Mouse (Mus musculus) spleen, adult 2 months (tissue): ENCODE results near the gene Prr5l.

ENCODE experiments used
- CTCF ChIP-seq: fragments of 200-500 bp; IDR thresholded peaks from 2 replicates; pipeline ENCODE4 v1.5.1; 2011; ENCODE audit warnings: mild to moderate bottlenecking, inconsistent platforms; ENCODE audit not compliant: insufficient read depth, insufficient read length, insufficient replicate concordance; ENCODE audit errors: extremely low read depth
- POLR2A ChIP-seq: fragments of 200-500 bp; IDR thresholded peaks from 2 replicates; pipeline ENCODE4 v1.6.1; 2011; ENCODE audit warnings: low read depth, low read length, inconsistent platforms

- TF ChIP-seq POLR2A (no peak), CTCF (no peak)
Observed at GRCm38 (mm10) chr2:101792130-101792529, 90.7 kb downstream of the Prr5l start.
